Mouse (Mus musculus) 416B (cell line): ENCODE measurements around the gene Cgnl1.

Experiments
- DNase-seq: peaks from one replicate; pipeline ENCODE4 v3.0.0; 2011; ENCODE audit warnings: low read depth

Gene Cgnl1

GRCm38 (mm10) chr9:71770991-71771767 lies at the start of gene Cgnl1:
Cgnl1 (minus strand) TSS chr9:71771602.
- no peak for DNase-seq

- DNase-seq, result no peak
These were observed 47.1 kb upstream of the Cgnl1 start for GRCm38 (mm10) chr9:71818453-71818852.

DNA sequence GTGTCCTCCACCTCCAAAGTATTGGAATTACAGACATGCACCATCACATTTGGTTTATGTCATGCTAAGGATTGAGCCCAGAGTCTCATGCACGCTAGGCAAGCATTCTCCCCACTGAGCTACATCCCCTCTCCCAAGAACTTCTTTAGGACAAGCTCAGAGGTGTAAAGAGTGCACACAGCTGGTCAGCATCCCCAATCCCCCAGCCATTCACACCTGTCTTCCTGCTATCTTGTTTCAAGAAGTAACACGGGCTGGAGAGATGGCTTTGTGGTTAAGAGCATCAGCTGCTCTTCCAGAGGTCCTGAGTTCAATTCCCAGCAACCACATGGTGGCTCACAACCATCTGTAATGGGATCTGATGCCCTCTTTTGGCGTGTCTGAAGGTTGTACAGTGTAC lies 44.7 kb upstream of the Cgnl1 start:
- DNase-seq, result no peak

DNA sequence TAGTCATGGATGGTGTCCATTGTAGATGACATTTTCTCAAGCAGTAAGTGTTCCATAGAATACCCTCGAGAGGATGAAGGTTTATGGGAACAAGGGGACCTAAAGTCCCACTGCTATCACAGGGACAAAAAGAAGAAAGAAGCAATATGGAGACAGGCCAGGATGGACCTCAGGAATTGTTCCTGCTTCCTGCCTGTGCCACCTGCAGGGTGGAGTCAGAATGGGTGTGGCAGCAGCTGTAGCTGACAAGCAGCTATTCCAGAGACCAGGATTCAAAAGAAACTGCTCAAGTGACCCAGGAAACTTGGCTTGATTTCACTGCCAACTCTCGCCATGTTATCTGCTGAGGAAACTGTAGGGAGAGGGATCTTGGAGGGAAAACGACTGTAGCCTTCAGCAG lies 42.2 kb upstream of the Cgnl1 start:
- DNase-seq, result no peak

DNA sequence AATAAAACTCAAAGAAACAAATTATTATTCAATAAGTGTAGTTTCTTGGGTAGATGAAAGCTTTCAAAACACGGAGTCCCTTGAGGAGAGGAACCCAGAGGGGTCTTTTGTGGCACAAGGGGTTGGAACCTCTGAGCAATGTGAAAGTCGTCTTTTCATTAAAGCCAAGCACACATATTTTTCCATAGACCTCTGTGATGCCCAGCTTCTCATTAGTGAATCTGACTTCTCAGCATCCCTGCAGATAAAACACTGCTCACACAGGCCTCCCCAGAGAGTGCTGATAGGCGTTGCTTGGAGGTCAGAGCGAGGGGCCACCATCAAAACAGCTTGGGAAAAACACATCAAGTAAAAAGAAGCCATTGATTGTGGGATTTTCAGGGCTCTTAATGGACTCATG lies 41.5 kb upstream of the Cgnl1 start:
- DNase-seq, result no peak

DNA sequence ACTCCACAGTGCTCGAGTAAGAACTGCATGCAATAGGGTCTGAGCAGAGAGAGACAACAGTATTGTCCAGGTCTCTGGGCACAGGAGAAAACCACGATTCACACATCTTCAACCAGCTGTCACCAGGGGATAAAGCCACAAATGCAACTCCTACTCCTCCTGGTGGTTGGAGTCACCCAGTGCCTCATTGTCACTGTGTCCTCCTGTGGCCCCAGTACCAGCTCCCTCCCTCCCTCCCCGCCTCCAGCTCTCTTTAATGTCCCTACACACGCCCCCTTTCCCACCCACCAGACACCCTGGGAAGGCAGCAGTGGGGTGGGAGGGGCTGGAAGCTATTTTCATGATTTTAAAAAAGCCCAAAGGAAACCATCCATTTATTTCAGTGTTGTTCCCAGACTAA lies 41.0 kb upstream of the Cgnl1 start:
- DNase-seq, result peak; percentile 16

GRCm38 (mm10) chr9:71811404-71811803 lies 40.0 kb upstream of the Cgnl1 start:
- no peak for DNase-seq

- no peak for DNase-seq
These were observed 39.3 kb upstream of the Cgnl1 start for GRCm38 (mm10) chr9:71810723-71811122.

DNA sequence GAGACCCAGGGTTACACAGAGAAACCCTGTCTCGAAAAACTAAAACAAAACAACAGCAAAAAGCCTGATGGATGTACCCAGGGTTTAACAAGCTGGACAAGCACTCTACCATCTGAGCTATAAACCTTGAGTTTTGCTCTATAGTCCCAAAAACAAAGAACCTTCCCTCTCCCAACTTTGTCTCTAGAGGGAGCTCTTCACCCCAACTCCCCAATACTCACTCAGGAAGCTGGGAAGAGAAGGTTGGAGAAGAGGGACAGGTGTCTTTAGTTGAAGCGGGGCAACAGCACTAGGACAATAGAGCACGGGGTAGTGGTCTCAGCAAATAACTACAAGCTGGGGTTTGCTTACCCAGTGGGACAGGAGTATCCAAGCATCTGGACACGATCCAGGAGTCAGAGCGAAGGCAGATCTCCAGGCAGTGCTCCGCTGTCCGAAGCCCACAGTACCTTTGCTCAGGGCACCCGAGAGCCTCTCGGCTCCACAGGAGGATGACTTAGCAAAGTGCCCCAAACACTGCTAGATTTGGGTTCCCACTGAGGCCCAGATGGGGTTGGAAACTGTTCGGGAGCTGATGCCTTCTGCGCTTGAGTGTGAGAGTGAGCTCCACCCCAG lies 37.3 kb upstream of the Cgnl1 start:
- peak; percentile 12 for DNase-seq

DNA sequence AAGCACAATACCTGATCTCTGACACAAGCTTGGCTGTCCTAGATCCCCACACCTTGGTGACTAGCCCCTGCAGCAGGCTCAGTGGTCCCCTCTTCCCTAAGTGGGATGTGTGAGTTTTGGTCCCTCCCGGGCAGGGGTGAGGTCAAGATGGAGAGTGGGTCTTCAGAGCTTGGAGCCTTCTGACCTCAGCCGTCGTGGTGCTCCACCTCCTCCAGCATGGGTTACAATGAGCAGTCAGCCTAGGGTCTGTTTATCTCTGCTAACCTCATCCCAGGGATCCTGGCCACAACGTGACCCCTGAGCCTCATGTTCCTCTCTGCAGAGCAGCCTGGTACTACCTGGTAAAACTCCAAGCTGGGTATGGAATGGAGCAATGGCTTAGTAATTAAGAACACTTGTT lies 36.4 kb upstream of the Cgnl1 start:
- DNase-seq, result no peak

GRCm38 (mm10) chr9:71806422-71806805 lies 35.0 kb upstream of the Cgnl1 start:
- DNase-seq, result peak; percentile 87

- peak; percentile 74 for DNase-seq
These were observed 34.4 kb upstream of the Cgnl1 start for GRCm38 (mm10) chr9:71805646-71806421.

DNA sequence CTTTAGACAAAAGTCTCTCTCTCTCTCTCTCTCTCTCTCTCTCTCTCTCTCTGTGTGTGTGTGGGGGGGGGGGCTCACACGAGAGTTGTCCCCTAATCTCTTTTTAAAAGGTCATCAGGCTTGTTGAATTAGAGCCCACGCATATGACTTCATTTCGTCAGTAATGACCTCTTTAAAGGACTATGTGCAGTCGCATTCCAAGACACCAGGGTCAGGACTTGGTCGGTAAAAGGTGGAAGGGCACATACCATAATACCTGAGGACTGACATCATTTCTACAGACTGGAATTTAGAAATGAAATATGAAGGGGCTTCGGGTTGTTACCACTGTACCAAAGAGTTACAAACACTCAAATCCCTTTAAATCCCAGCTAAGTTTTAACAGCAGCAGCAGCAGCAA lies 32.7 kb upstream of the Cgnl1 start:
- no peak for DNase-seq

DNA sequence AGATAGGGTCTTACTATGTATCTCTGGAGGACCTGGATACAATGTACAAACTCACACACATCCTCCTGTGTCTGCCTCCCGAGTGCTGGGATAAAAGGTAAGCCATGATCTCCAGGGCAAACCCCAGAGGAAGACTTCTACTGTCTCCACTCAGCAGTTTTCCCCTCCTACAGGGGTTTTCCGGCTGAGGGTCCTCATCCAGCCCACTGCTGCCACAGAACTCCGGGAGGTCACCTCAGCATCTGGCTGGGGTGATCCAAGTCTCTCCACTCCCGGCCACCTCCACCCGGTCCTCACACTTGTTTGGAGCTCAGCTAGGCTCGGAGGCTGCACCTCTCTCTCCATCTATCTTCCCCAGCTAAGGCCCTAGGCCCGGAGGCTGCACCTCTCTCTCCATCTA lies 31.9 kb upstream of the Cgnl1 start:
- DNase-seq, result no peak

- DNase-seq, result no peak
These were observed 28.2 kb upstream of the Cgnl1 start for GRCm38 (mm10) chr9:71799598-71799997.

DNA sequence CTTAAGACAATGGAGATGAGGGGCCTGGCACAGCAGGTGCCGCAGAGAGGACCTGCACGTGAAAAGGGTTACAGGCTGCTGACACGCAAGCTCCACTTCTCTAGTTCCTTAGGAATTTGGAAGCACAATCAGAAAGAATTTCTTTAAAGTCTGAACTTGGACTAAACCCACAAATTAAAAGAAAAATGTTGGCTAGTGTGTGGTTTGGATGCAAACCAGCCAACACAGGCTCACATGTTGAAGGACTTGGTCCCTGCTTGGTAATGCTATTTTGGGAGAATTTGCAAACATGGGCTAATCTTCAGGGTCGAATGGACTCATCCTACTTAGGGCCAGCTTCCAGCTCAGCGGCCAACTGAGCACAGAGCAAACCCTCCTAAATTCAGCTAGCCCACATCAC lies 26.8 kb upstream of the Cgnl1 start:
- no peak for DNase-seq

GRCm38 (mm10) chr9:71777404-71777803 lies 6.0 kb upstream of the Cgnl1 start:
- DNase-seq, result no peak

- no peak for DNase-seq
These were observed 4.9 kb upstream of the Cgnl1 start for GRCm38 (mm10) chr9:71776337-71776736.

DNA sequence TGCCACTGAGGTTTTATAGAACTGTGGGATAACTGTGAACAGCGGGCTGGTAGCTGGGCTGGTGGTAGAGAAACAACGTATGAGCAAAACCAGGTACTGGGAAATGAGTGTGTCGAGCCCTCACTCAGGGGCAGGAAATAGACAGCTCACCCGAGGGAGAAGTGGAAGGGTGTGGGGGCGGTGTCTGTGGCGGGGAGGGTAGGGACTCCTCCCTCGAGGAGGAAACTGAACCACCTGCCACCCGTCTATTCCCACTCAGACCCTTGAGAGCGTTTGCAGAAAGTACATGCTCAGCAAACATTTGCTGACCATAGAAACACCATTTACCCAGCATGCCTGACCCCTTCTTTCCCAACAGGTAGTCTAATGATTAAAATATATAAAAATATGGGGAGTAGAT lies 2.2 kb upstream of the Cgnl1 start:
- DNase-seq, result peak; percentile 10

- peak; percentile 53 for DNase-seq
These were observed 936 bp upstream of the Cgnl1 start for GRCm38 (mm10) chr9:71772338-71772737.

- no peak for DNase-seq
These were observed 918 bp downstream of the Cgnl1 start for GRCm38 (mm10) chr9:71770484-71770883.

DNA sequence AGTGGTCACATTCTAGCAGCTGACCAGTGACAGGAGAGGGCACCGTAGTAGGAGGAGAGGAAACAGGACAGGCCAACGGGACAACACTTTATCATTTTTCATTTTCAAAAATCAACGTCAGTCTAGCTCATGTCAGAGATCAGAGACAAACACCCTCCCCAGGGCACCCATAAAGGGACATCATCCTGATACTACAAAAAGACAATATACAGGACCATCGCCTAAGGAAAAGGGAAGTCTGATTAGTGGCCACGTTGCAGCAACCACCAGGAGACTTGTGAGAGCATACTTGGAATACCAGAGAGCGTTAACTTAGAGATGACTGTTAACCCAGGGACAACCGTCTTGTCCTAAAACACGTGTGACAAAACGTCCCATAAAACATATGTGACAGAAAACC lies 1.7 kb downstream of the Cgnl1 start:
- no peak for DNase-seq

- no peak for DNase-seq
These were observed 3.3 kb downstream of the Cgnl1 start for GRCm38 (mm10) chr9:71768119-71768518.
